Mouse (Mus musculus) liver, adult 2 months (tissue): ENCODE measurements around the gene Traf5. TPM values are rescaled to one million over a fixed set of nuclear protein-coding genes. Genes with fewer than 3 reads are reported as not detected.

Source experiments
- DNase-seq: peaks from one replicate; pipeline ENCODE4 v3.0.0-alpha.2; 2011; ENCODE audit warnings: low read depth, low spot score; ENCODE audit errors: extremely low read depth
- H3K27ac ChIP-seq: fragments of 200-500 bp; replicated peaks from 2 replicates; pipeline ENCODE4 v1.5.1; 2012; ENCODE audit warnings: low read depth, mild to moderate bottlenecking, control low read depth, inconsistent platforms, low read length; ENCODE audit not compliant: insufficient read depth
- H3K27me3 ChIP-seq: fragments of 200-500 bp; 2 replicates; pipeline ENCODE4 v1.6.1; 2012; ENCODE audit warnings: mild to moderate bottlenecking, moderate library complexity, low read length, inconsistent platforms; ENCODE audit not compliant: control insufficient read depth, insufficient read depth
- H3K36me3 ChIP-seq: fragments of 200-500 bp; 2 replicates; pipeline ENCODE4 v1.6.1; 2012; ENCODE audit warnings: low read length, inconsistent platforms; ENCODE audit not compliant: control insufficient read depth, insufficient read depth
- H3K4me1 ChIP-seq: fragments of 200-500 bp; 2 replicates; pipeline ENCODE4 v1.6.1; 2011; ENCODE audit warnings: low read length; ENCODE audit not compliant: control insufficient read depth, insufficient read depth
- H3K4me3 ChIP-seq: fragments of 200-500 bp; 2 replicates; pipeline ENCODE4 v1.5.1; 2011; ENCODE audit warnings: low read depth, mild to moderate bottlenecking, control low read depth, low read length, moderate library complexity; ENCODE audit not compliant: insufficient read depth
- H3K79me2 ChIP-seq: fragments of 200-500 bp; 2 replicates; pipeline ENCODE4 v1.6.1; 2012; ENCODE audit warnings: inconsistent platforms, mild to moderate bottlenecking, low read length, moderate library complexity; ENCODE audit not compliant: control insufficient read depth, insufficient read depth
- H3K9ac ChIP-seq: fragments of 200-500 bp; 2 replicates; pipeline ENCODE4 v1.6.1; 2012; ENCODE audit warnings: low read depth, mild to moderate bottlenecking, control low read depth, inconsistent platforms, low read length
- CTCF ChIP-seq: fragments of 200-500 bp; IDR thresholded peaks from 2 replicates; pipeline ENCODE4 v1.5.1; 2011; ENCODE audit warnings: low read depth, low read length, control low read depth
- POLR2A ChIP-seq: fragments of 200-500 bp; IDR thresholded peaks from 2 replicates; pipeline ENCODE4 v1.6.1; 2011; ENCODE audit warnings: low read length, control low read depth; ENCODE audit not compliant: insufficient read depth; ENCODE audit errors: extremely low read depth
- WGBS: fragments of 180-500 bp; shearing (Covaris S2); methylation state at CpG from one replicate; pipeline ENCODE4 v1.1.7; 2018; 5-methylcytosine and 5-hydroxymethylcytosine counted together
- polyA plus RNA-seq: library from polyadenylated mRNA; depleted of rRNA; stranded (reverse); fragments of >200 nt; gene quantifications from 2 replicates; pipeline ENCODE4 v1.2.3, GENCODE M21; 2012
- total RNA-seq: library from RNA; depleted of rRNA; stranded (reverse); fragments of >200 nt; gene quantifications from 2 replicates; pipeline ENCODE4 v1.2.3, GENCODE M21; 2014

Gene Traf5
- total and polyA plus RNA-seq, 2 experiments = 3.3 to 7.3 TPM

DNA sequence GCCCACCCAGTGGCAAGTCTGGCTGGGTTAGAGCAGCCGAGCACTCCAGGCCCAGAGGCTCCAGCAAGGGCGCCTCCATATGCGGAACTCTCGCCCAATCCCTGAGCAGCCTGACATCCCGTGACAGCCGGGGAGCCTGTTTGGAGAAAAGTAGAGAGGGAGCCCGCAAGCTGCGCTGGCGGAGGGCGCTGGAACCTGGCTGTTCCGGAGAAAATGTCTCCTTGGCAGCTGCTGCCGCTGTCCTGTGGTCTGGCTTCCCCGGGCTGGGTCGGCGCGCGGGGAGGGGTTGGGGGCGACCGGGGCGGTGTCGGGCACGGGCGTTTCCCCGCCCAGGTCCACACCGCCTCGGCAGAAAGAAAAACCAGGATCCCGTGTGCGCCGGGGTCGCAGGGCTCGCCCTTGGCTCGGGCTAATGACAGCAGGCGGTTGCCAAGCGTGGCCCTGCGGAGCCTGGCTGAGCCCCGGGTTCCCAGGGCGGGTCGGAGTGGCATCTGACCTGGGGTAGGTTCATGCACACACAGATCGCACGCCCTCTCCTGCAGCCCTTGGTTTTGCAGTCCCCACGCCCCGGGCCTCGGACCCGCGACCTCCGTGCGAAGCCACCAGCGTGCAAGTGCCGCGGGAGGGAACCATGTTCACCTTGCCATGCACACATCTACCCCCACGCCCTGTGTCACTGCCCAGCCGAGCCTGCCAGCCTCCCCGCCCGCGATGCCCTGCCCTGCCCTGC, 44.4 kb upstream of the Traf5 start:
- 0 out of 2 replicates have a peak, but pooled peaks cover 2% of the 10 kb centered on the region for H3K79me2 ChIP-seq
- DNase-seq = peak; percentile 73
- peak overlapping the region; percentile 100 for H3K4me3 ChIP-seq
- peaks cover 3% of the 10 kb centered on the region; the same call in 1 of the 2 replicates for H3K36me3 ChIP-seq
- peaks cover 2% of the 10 kb centered on the region for H3K4me1 ChIP-seq
- no peaks in the 10 kb centered on the region for H3K27me3 ChIP-seq
- under 1% methylated on average over 54 of the region's 55 CpGs for WGBS
- 0 out of 2 replicates have a peak, but pooled peaks have one; percentile 39 for TF ChIP-seq POLR2A
- no peak for TF ChIP-seq CTCF
- peak overlapping the region; percentile 72 for H3K27ac ChIP-seq
- H3K9ac ChIP-seq = peak overlapping the region; percentile 100

DNA sequence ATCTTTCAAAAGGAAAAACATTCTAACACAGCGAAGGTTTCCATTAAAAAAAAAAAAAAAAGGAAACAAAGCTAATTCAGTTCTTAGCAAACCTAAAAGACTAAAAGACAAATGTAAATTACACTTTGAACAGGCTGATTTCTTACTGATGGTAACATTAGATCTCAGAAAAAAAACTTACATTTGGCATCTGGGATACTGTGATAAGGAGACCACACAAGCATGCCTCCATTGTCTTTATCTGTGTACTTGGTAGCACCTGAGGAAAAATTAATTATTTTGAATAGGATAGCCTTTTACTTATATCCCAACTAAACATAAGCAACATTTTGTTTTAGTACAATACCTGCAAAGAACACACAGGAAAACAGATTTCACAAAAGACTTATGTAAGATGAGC, 37.8 kb upstream of the Traf5 start:
- H3K9ac ChIP-seq = no peak overlapping the region
- H3K79me2 ChIP-seq = 0 out of 2 replicates have a peak, but pooled peaks cover 2% of the 10 kb centered on the region
- H3K27ac ChIP-seq = no peak overlapping the region
- no peak for DNase-seq
- no peaks in the 10 kb centered on the region for H3K27me3 ChIP-seq
- TF ChIP-seq CTCF = no peak
- TF ChIP-seq POLR2A = no peak
- H3K4me3 ChIP-seq = no peak overlapping the region
- H3K36me3 ChIP-seq = peaks cover 16% of the 10 kb centered on the region
- no peaks in the 10 kb centered on the region for H3K4me1 ChIP-seq
- WGBS = 92% methylated on average over 1 of the region's 1 CpGs

DNA sequence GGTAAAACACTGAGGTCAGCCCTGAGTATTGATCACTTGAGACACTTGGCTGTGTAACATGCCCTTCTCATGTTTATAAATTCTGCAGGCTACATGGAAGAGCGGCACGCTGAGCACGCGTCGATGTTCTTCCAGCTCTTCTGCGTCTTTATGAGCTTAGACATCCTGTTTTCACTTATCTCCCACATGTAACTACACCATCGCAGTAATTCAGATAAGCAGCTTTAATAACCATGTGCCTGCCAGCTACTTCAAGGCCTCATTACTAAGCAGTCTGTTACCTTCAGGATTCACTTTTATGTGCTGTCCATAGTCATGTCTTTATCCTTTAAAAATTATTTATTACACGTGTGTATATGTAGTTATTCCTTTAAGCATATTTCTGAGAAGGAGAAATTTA, 36.0 kb upstream of the Traf5 start:
- H3K4me3 ChIP-seq = no peak overlapping the region
- H3K79me2 ChIP-seq = no peaks in the 10 kb centered on the region
- WGBS = 76% methylated on average over 8 of the region's 8 CpGs

DNA sequence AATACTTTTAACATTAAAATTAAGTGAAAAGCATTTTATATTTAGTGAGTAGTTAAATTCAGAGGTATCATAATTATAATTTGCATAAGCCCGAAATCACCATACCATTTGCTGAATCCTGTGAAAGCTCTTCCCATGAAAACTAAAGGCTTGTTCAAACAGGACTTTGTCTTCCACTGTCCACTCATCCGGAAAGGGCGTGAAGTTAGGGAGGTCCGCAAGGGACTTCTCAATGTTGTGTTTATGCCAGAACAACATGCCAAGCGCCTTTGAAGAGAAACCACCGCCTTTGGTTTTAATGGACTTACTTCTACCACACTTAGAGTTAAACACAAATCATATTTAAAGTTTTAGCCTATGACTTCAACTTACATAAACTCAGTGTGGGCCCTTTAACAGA, 33.4 kb upstream of the Traf5 start:
- no peak overlapping the region for H3K27ac ChIP-seq
- 28% methylated on average over 6 of the region's 6 CpGs for WGBS
- peak; percentile 84 for DNase-seq

More for the DNA sequence above, 36.0 kb upstream of the Traf5 start:
- H3K27me3 ChIP-seq = no peaks in the 10 kb centered on the region
- peaks cover 30% of the 10 kb centered on the region for H3K36me3 ChIP-seq
- no peak for TF ChIP-seq CTCF
- TF ChIP-seq POLR2A = no peak
- no peak overlapping the region for H3K27ac ChIP-seq
- H3K9ac ChIP-seq = no peak overlapping the region
- DNase-seq = peak; percentile 53
- no peaks in the 10 kb centered on the region for H3K4me1 ChIP-seq

DNA sequence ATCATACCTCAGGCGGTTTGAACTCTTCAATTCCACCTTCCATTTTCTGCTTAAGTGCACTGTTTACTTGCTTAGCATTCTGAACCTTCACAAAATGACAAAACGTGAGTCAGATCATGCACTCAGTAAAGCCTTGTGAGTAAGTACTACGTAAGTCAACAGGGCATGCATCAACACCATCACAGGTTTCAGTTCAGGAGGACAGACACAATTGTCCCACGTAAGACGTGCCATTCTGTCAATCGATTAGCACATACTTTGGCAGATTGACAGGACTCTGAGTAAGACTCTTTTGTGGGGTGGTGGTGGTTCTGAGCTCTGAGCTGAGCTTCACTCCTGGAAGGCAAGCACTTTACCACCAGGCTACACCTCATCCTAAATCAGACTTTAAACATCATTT, 23.9 kb upstream of the Traf5 start:
- DNase-seq = peak; percentile 48
- no peaks in the 10 kb centered on the region for H3K27me3 ChIP-seq
- WGBS = 47% methylated on average over 6 of the region's 6 CpGs
- H3K9ac ChIP-seq = no peak overlapping the region
- no peak overlapping the region for H3K27ac ChIP-seq
- H3K79me2 ChIP-seq = no peaks in the 10 kb centered on the region
- TF ChIP-seq CTCF (no peak), POLR2A (no peak)
- peaks cover 2% of the 10 kb centered on the region; the same call in 1 of the 2 replicates for H3K4me1 ChIP-seq
- peaks cover 62% of the 10 kb centered on the region for H3K36me3 ChIP-seq
- H3K4me3 ChIP-seq = no peak overlapping the region

More for the DNA sequence above, 33.4 kb upstream of the Traf5 start:
- TF ChIP-seq CTCF (no peak), POLR2A (no peak)
- no peaks in the 10 kb centered on the region for H3K79me2 ChIP-seq
- no peaks in the 10 kb centered on the region for H3K4me1 ChIP-seq
- no peak overlapping the region for H3K4me3 ChIP-seq
- no peaks in the 10 kb centered on the region for H3K27me3 ChIP-seq
- H3K36me3 ChIP-seq = peaks cover 40% of the 10 kb centered on the region
- H3K9ac ChIP-seq = no peak overlapping the region

DNA sequence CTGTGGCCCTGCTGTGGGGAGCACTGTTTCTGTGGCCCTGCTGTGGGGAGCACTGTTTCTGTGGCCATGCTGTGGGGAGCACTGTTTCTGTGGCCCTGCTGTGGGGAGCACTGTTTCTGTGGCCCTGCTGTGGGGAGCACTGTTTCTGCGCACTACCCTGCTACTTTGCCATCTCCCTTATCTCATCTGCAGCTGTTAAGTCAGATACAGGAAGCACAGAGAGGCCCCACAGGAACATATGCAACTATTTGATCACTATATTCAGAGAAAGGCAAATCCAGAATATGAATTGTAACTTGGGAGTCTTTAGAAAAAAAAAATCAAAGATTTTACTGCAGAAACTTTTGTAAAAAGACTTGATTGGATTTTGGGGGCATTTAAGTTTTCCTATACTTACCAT, 23.0 kb upstream of the Traf5 start:
- H3K36me3 ChIP-seq = peaks cover 56% of the 10 kb centered on the region
- no peaks in the 10 kb centered on the region for H3K27me3 ChIP-seq
- no peak for DNase-seq

More for the DNA sequence above, 23.0 kb upstream of the Traf5 start:
- H3K9ac ChIP-seq = no peak overlapping the region
- H3K27ac ChIP-seq = no peak overlapping the region
- peaks cover 2% of the 10 kb centered on the region; the same call in 1 of the 2 replicates for H3K4me1 ChIP-seq
- no peak overlapping the region for H3K4me3 ChIP-seq
- no peak for TF ChIP-seq CTCF
- TF ChIP-seq POLR2A = no peak
- WGBS = 93% methylated on average over 1 of the region's 1 CpGs
- no peaks in the 10 kb centered on the region for H3K79me2 ChIP-seq
